In the genomic region with DNA sequence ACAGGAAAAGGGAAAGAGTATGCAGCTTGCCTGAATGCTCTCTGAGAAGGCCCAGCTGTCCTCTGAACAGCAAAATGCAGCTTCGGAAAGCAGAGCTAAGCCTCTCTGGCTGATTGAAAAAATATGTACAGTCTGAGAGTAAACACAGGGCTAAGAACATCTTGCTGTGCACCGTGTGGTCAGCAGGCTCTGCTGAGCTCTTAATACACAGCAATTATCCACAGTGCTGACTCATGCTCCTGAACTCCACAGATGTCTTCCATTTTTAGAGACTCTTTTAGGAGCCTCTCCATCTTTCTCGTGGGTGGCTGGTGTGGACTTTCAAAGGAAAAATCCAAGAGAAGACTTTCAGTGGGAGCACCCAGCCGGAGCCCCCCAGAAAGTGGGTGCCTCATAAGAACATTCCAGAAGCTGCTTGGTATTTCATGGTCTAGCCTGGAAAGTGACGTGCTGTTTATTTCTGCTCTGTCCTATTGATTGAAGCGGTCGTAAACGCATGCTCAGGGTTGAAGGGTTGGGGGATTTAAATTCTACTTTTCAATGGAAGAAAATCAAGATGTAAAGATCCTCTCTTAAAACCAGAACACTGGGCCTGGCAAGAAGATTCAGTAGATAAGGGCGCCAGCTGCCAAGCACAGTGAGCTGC, we compare ENCODE assay signal across 8 mouse cellular contexts.
DNase-seq lines count a peak whose midpoint lies in the region; ATAC-seq and TF ChIP-seq lines count a peak whose summit lies in the region.

No protein-coding gene starts in this region.

- no peaks in the 10 kb centered on the region for H3K36me3 ChIP-seq in midbrain, embryonic 14.5 days (ENCODE audit: control insufficient read depth, insufficient read depth, low read length)
- no peaks in the 10 kb centered on the region for H3K36me3 ChIP-seq in midbrain, postnatal 0 days (ENCODE audit: insufficient read depth, low read length)
- H3K36me3 ChIP-seq in limb, embryonic 10.5 days = no peaks in the 10 kb centered on the region

- no peaks in the 10 kb centered on the region for H3K27me3 ChIP-seq in midbrain, embryonic 14.5 days (ENCODE audit: control insufficient read depth, insufficient read depth, low read length)
- no peaks in the 10 kb centered on the region for H3K27me3 ChIP-seq in midbrain, postnatal 0 days (ENCODE audit: insufficient read depth, low read length)
- H3K27me3 ChIP-seq in limb, embryonic 10.5 days (ENCODE audit: low read depth, poor library complexity, severe bottlenecking) = no peaks in the 10 kb centered on the region

- no peak overlapping the region for H3K4me3 ChIP-seq in midbrain, embryonic 14.5 days (replicated peaks; ENCODE audit: low read depth, low read length)
- no peak overlapping the region for H3K4me3 ChIP-seq in midbrain, postnatal 0 days (ENCODE audit: low read depth, low read length)
- no peak overlapping the region for H3K4me3 ChIP-seq in limb, embryonic 10.5 days

- peak; percentile 92 for ATAC-seq in frontal cortex, adult (ENCODE audit: low TSS enrichment)
- ATAC-seq in midbrain, embryonic 14.5 days (ENCODE audit: low FRiP score, low TSS enrichment) = no peak
- no peak for ATAC-seq in midbrain, postnatal 0 days (ENCODE audit: low FRiP score)

- H3K27ac ChIP-seq in midbrain, embryonic 14.5 days (replicated peaks; ENCODE audit: low read depth, low read length) = no peak overlapping the region
- no peak overlapping the region for H3K27ac ChIP-seq in midbrain, postnatal 0 days (ENCODE audit: low read depth, low read length)
- peak overlapping the region; percentile 48 for H3K27ac ChIP-seq in limb, embryonic 10.5 days

- H3K4me2 ChIP-seq in midbrain, embryonic 14.5 days (ENCODE audit: low read length) = no peak overlapping the region
- no peak overlapping the region for H3K4me2 ChIP-seq in midbrain, postnatal 0 days (ENCODE audit: low read depth, low read length, poor library complexity, severe bottlenecking)

- TF ChIP-seq CTCF in midbrain, postnatal 0 days (IDR thresholded peaks at IDR 0.05) = no peak

- no peak overlapping the region for H3K9ac ChIP-seq in midbrain, embryonic 14.5 days (replicated peaks; ENCODE audit: low read length)
- H3K9ac ChIP-seq in midbrain, postnatal 0 days (replicated peaks; ENCODE audit: low read length, poor library complexity, severe bottlenecking) = no peak overlapping the region

- no peaks in the 10 kb centered on the region for H3K9me3 ChIP-seq in midbrain, embryonic 14.5 days (ENCODE audit: control insufficient read depth, low read length)
- H3K9me3 ChIP-seq in midbrain, postnatal 0 days (ENCODE audit: low read length) = no peaks in the 10 kb centered on the region
- no peaks in the 10 kb centered on the region for H3K9me3 ChIP-seq in limb, embryonic 10.5 days (replicated peaks)

- 76% methylated on average over 9 of the region's 9 CpGs for WGBS in midbrain, embryonic 14.5 days
- WGBS in midbrain, postnatal 0 days = 77% methylated on average over 9 of the region's 9 CpGs
- WGBS in limb, embryonic 10.5 days = 57% methylated on average over 9 of the region's 9 CpGs

- H3K4me1 ChIP-seq in midbrain, embryonic 14.5 days (ENCODE audit: control insufficient read depth, insufficient read depth, low read length) = 0 out of 2 replicates have a peak, but pooled peaks cover 3% of the 10 kb centered on the region
- no peaks in the 10 kb centered on the region for H3K4me1 ChIP-seq in midbrain, postnatal 0 days (ENCODE audit: insufficient read depth, low read length)
- peaks cover 39% of the 10 kb centered on the region for H3K4me1 ChIP-seq in limb, embryonic 10.5 days

- DNase-seq in frontal cortex, postnatal 14 days (ENCODE audit: low spot score in 2 of 2) = no peak
- peak; percentile 11 for DNase-seq in midbrain, embryonic 14.5 days
- DNase-seq in midbrain, postnatal 0 days (ENCODE audit: low spot score) = no peak
- DNase-seq in limb, embryonic 10.5 days (ENCODE audit: low spot score) = peak; percentile 36
- DNase-seq in telencephalon, adult 2 months (ENCODE audit: low read depth, low spot score) = peak; percentile 78
- no peak for DNase-seq in thymus, postnatal 14 days
- DNase-seq in cerebellum, adult 11 months = no peak

Comparison
In these comparisons a context has a peak if more than half of its experiments do, and no peak if none do; other contexts are left out.
1. DNase-seq: peak in midbrain, embryonic 14.5 days (single experiment), limb, embryonic 10.5 days (single experiment) and telencephalon, adult 2 months (single experiment); none in frontal cortex, postnatal 14 days (0 of 2), midbrain, postnatal 0 days (single experiment), thymus, postnatal 14 days (single experiment) and cerebellum, adult 11 months (single experiment).